Mouse (Mus musculus) olfactory bulb, adult 2 months (tissue): ENCODE results near the gene Gstm2.

Source experiments
- CTCF ChIP-seq: fragments of 200-500 bp; IDR thresholded peaks from 2 replicates; pipeline ENCODE4 v1.5.1; 2012; ENCODE audit warnings: low read depth, mild to moderate bottlenecking, low read length, moderate library complexity; ENCODE audit not compliant: insufficient read depth
- POLR2A ChIP-seq: fragments of 200-500 bp; IDR thresholded peaks from 2 replicates; pipeline ENCODE4 v1.6.1; 2012; ENCODE audit warnings: mild to moderate bottlenecking, low read depth, low read length, moderate library complexity; ENCODE audit not compliant: insufficient read depth

- TF ChIP-seq CTCF (no peak), POLR2A (no peak)
Measured at GRCm38 (mm10) chr3:107932128-107932527, 54.1 kb downstream of the Gstm2 start.
